Mouse (Mus musculus) lung, adult 2 months (tissue): ENCODE data around the gene Plekhh3.

Experiments used
- CTCF ChIP-seq: fragments of 200-500 bp; IDR thresholded peaks from 2 replicates; pipeline ENCODE4 v1.5.1; 2011; ENCODE audit warnings: mild to moderate bottlenecking, low read length, control low read depth; ENCODE audit not compliant: insufficient read depth
- POLR2A ChIP-seq: fragments of 200-500 bp; IDR thresholded peaks from 2 replicates; pipeline ENCODE4 v1.6.1; 2011; ENCODE audit warnings: low read depth, mild to moderate bottlenecking, control low read depth, low read length, borderline replicate concordance; ENCODE audit errors: extremely low read depth

DNA sequence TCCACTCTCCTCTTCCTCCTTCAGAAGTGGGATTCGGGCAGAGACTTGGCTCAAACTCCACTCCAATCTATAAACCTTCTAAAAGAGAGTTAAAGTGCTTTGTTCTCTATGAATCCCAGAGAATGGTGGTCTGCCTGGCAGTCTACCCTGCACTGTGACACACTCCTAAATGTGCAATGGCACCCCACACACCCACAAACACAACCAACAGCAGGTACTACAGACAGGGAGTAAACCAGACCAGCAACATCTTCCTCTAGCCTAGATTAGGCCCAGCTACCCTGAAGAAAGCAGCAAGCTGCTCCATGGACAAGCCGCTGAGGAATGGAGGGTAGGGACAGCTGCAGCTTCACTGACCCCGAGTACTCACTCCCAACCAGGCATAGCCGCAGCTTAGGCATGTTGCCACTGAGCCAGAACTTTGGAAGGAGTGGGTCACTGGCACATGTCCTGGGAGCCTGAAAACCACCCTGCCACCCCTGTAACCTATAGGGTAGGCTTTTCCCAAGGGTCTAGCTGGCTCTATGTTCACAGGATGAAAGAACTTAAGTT lies 20.8 kb upstream of the Plekhh3 start:
- TF ChIP-seq POLR2A (no peak), CTCF (no peak)
